Mouse (Mus musculus) forebrain, embryonic 12.5 days (tissue): ENCODE data around the gene Arfip1. TPM values are rescaled to one million over a fixed set of nuclear protein-coding genes. Genes with fewer than 3 reads are reported as not detected.

Source experiments
- ATAC-seq: fragments of 200-750 bp; cut with Nextera tagmentation; 2 replicates; pipeline ENCODE4 v1.8.0; 2017; ENCODE audit warnings: moderate TSS enrichment; ENCODE audit not compliant: low FRiP score
- H3K27ac ChIP-seq: fragments of 300-500 bp; sonication (generic); 2 replicates; pipeline ENCODE4 v1.5.1; 2016; ENCODE audit warnings: mild to moderate bottlenecking
- H3K27me3 ChIP-seq: fragments of 300-500 bp; sonication (generic); 2 replicates; pipeline ENCODE4 v1.6.1; 2016; ENCODE audit warnings: mild to moderate bottlenecking
- H3K36me3 ChIP-seq: fragments of 300-500 bp; sonication (generic); replicated peaks from 2 replicates; pipeline ENCODE4 v1.6.1; 2016; ENCODE audit warnings: mild to moderate bottlenecking
- H3K4me1 ChIP-seq: fragments of 300-500 bp; sonication (generic); 2 replicates; pipeline ENCODE4 v1.6.1; 2016
- H3K4me2 ChIP-seq: fragments of 300-500 bp; sonication (generic); 2 replicates; pipeline ENCODE4 v1.6.1; 2016; ENCODE audit warnings: mild to moderate bottlenecking, moderate library complexity
- H3K4me3 ChIP-seq: fragments of 300-500 bp; sonication (generic); replicated peaks from 2 replicates; pipeline ENCODE4 v1.5.1; 2016; ENCODE audit warnings: mild to moderate bottlenecking
- H3K9ac ChIP-seq: fragments of 300-500 bp; sonication (generic); 2 replicates; pipeline ENCODE4 v1.6.1; 2016; ENCODE audit warnings: mild to moderate bottlenecking
- H3K9me3 ChIP-seq: fragments of 300-500 bp; sonication (generic); 2 replicates; pipeline ENCODE4 v1.6.1; 2016
- WGBS: fragments of 180-500 bp; shearing (Covaris S2); methylation state at CpG from one replicate; pipeline ENCODE4 v1.1.7; 2016; 5-methylcytosine and 5-hydroxymethylcytosine counted together
- polyA plus RNA-seq: library from polyadenylated mRNA; unstranded; fragments of >200 nt; fragmentation: Nextera tagmentation; extraction: Ambion mirVana; gene quantifications from 2 replicates; pipeline ENCODE4 v1.2.1, GENCODE M21; 2016

Arfip1 gene
- polyA plus RNA-seq, 1 experiment from 2014 or later: 31.0 TPM

GRCm38 (mm10) chr3:84467419-84468110 is 114.9 kb downstream of the Arfip1 start:
- H3K9me3 ChIP-seq: no peaks in the 10 kb centered on the region
- H3K4me3 ChIP-seq: no peak overlapping the region
- H3K36me3 ChIP-seq: no peaks in the 10 kb centered on the region
- peaks cover 8% of the 10 kb centered on the region; the same call in 1 of the 2 replicates for H3K4me1 ChIP-seq
- no peaks in the 10 kb centered on the region for H3K27me3 ChIP-seq
- no peak overlapping the region for H3K27ac ChIP-seq
- ATAC-seq: no peak
- no peak overlapping the region for H3K9ac ChIP-seq
- H3K4me2 ChIP-seq: no peak overlapping the region
- WGBS: 69% methylated on average over 10 of the region's 10 CpGs

- Histone ChIP-seq H3K36me3 (no peaks in the 10 kb centered on the region), H3K9ac (no peak overlapping the region), H3K27ac (no peak overlapping the region), H3K9me3 (no peaks in the 10 kb centered on the region), H3K4me1 (peaks cover 22% of the 10 kb centered on the region), H3K27me3 (no peaks in the 10 kb centered on the region), H3K4me2 (no peak overlapping the region), H3K4me3 (no peak overlapping the region)
- no peak for ATAC-seq
- 81% methylated on average over 6 of the region's 6 CpGs for WGBS
These were observed 116.5 kb downstream of the Arfip1 start for GRCm38 (mm10) chr3:84465822-84466500.

- peaks cover 23% of the 10 kb centered on the region for H3K4me1 ChIP-seq
- no peaks in the 10 kb centered on the region for H3K36me3 ChIP-seq
- 0 out of 2 replicates have a peak, but pooled peaks have one; percentile 36 for ATAC-seq
- no peaks in the 10 kb centered on the region for H3K9me3 ChIP-seq
- 51% methylated on average over 4 of the region's 4 CpGs for WGBS
- H3K27me3 ChIP-seq: no peaks in the 10 kb centered on the region; the same call in 1 of the 2 replicates
- no peak overlapping the region for H3K27ac ChIP-seq
- no peak overlapping the region for H3K4me2 ChIP-seq
- no peak overlapping the region for H3K4me3 ChIP-seq
- no peak overlapping the region for H3K9ac ChIP-seq
These were observed 120.7 kb downstream of the Arfip1 start for GRCm38 (mm10) chr3:84461687-84462086.

- peak overlapping the region; percentile 12; the same call in 1 of the 2 replicates for H3K9ac ChIP-seq
- no peaks in the 10 kb centered on the region; the same call in 1 of the 2 replicates for H3K27me3 ChIP-seq
- H3K36me3 ChIP-seq: no peaks in the 10 kb centered on the region
- no peak overlapping the region for H3K4me3 ChIP-seq
- peak; percentile 14; the same call in 1 of the 2 replicates for ATAC-seq
- H3K27ac ChIP-seq: peak overlapping the region; percentile 14; the same call in 1 of the 2 replicates
- no peaks in the 10 kb centered on the region for H3K9me3 ChIP-seq
- 51% methylated on average over 12 of the region's 12 CpGs for WGBS
- H3K4me2 ChIP-seq: no peak overlapping the region
- peaks cover 23% of the 10 kb centered on the region for H3K4me1 ChIP-seq
These were observed 121.5 kb downstream of the Arfip1 start for GRCm38 (mm10) chr3:84460952-84461351.

GRCm38 (mm10) chr3:84460499-84460898 is 121.9 kb downstream of the Arfip1 start:
- Histone ChIP-seq H3K9ac (peak overlapping the region; percentile 12; the same call in 1 of the 2 replicates), H3K27ac (peak overlapping the region; percentile 14; the same call in 1 of the 2 replicates)

GRCm38 (mm10) chr3:84455733-84456417 is 126.5 kb downstream of the Arfip1 start:
- no peaks in the 10 kb centered on the region; the same call in 1 of the 2 replicates for H3K27me3 ChIP-seq
- H3K4me2 ChIP-seq: no peak overlapping the region
- ATAC-seq: no peak
- H3K4me1 ChIP-seq: peaks cover 8% of the 10 kb centered on the region
- 84% methylated on average over 12 of the region's 12 CpGs for WGBS
- no peak overlapping the region for H3K4me3 ChIP-seq
- H3K36me3 ChIP-seq: no peaks in the 10 kb centered on the region
- H3K9me3 ChIP-seq: no peaks in the 10 kb centered on the region
- H3K9ac ChIP-seq: no peak overlapping the region
- H3K27ac ChIP-seq: no peak overlapping the region

More at GRCm38 (mm10) chr3:84460499-84460898, 121.9 kb downstream of the Arfip1 start:
- no peak overlapping the region for H3K4me2 ChIP-seq
- no peaks in the 10 kb centered on the region; the same call in 1 of the 2 replicates for H3K27me3 ChIP-seq
- WGBS: 34% methylated on average over 3 of the region's 3 CpGs
- H3K4me3 ChIP-seq: no peak overlapping the region
- no peaks in the 10 kb centered on the region for H3K36me3 ChIP-seq
- H3K9me3 ChIP-seq: no peaks in the 10 kb centered on the region
- ATAC-seq: no peak
- peaks cover 23% of the 10 kb centered on the region for H3K4me1 ChIP-seq

- no peak for ATAC-seq
- H3K9me3 ChIP-seq: no peaks in the 10 kb centered on the region
- peaks cover 2% of the 10 kb centered on the region; the same call in 1 of the 2 replicates for H3K4me1 ChIP-seq
- H3K9ac ChIP-seq: no peak overlapping the region
- H3K27me3 ChIP-seq: 0 out of 2 replicates have a peak, but pooled peaks cover under 1% of the 10 kb centered on the region
- no peak overlapping the region for H3K4me2 ChIP-seq
- 50% methylated on average over 3 of the region's 3 CpGs for WGBS
- no peak overlapping the region for H3K4me3 ChIP-seq
- H3K27ac ChIP-seq: no peak overlapping the region
- no peaks in the 10 kb centered on the region for H3K36me3 ChIP-seq
These were observed 131.8 kb downstream of the Arfip1 start for GRCm38 (mm10) chr3:84450651-84451050.

GRCm38 (mm10) chr3:84449015-84449414 is 133.4 kb downstream of the Arfip1 start:
- ATAC-seq: no peak
- H3K27ac ChIP-seq: no peak overlapping the region
- WGBS: 85% methylated on average over 9 of the region's 9 CpGs

GRCm38 (mm10) chr3:84447803-84448202 is 134.6 kb downstream of the Arfip1 start:
- no peak overlapping the region for H3K27ac ChIP-seq
- no peak overlapping the region for H3K4me3 ChIP-seq
- H3K9ac ChIP-seq: no peak overlapping the region
- H3K36me3 ChIP-seq: no peaks in the 10 kb centered on the region
- no peaks in the 10 kb centered on the region for H3K9me3 ChIP-seq
- peaks cover 13% of the 10 kb centered on the region for H3K27me3 ChIP-seq
- H3K4me2 ChIP-seq: no peak overlapping the region
- WGBS: 68% methylated on average over 5 of the region's 5 CpGs
- ATAC-seq: no peak
- H3K4me1 ChIP-seq: peaks cover 2% of the 10 kb centered on the region; the same call in 1 of the 2 replicates

More at GRCm38 (mm10) chr3:84449015-84449414, 133.4 kb downstream of the Arfip1 start:
- Histone ChIP-seq H3K27me3 (peaks cover 13% of the 10 kb centered on the region), H3K36me3 (no peaks in the 10 kb centered on the region), H3K4me1 (peaks cover 2% of the 10 kb centered on the region; the same call in 1 of the 2 replicates), H3K4me3 (no peak overlapping the region), H3K4me2 (no peak overlapping the region), H3K9me3 (no peaks in the 10 kb centered on the region), H3K9ac (no peak overlapping the region)

Other genes with a start within 250 kb of the Arfip1 start
- gene Fhdc1, start 102.2 kb downstream of the Arfip1 start, polyA plus RNA-seq: 3.5 and 3.6 TPM in 2 replicates
- not detected in 2 replicates for gene Tigd4, start 10.9 kb upstream of the Arfip1 start, polyA plus RNA-seq
- 0.09 and 0.27 TPM in 2 replicates for gene Tmem154, start 83.6 kb upstream of the Arfip1 start, polyA plus RNA-seq
- 26.0 and 29.5 TPM in 2 replicates for gene Fbxw7, start 232.6 kb upstream of the Arfip1 start, polyA plus RNA-seq